Mouse (Mus musculus): ENCODE results near the gene Olfr1316. TPM values are rescaled to one million over a fixed set of nuclear protein-coding genes. Genes with fewer than 3 reads are reported as not detected.

The Olfr1316 gene
- not detected in 2 replicates for polyA plus RNA-seq (2012; ENCODE audit: low replicate concordance)

DNA sequence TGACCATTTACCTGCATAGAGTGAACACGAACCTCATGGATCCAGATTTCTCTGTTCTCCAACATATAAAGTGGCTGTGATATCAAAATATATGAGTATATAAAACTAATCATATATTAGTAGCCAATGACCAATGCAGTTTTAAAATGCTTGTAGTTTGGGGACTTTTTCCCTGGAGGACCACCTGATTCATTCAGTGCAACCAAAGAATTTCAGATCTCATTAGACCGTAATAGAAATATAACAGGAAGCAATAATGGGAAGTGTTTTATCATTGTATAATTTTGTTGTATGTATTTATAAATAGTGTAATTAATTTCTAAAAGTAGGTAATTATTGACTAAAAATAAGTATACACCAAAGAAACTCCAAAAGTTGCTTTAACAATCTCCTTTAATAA, at the start of gene Olfr1316:
Gene Olfr1316, minus strand, starts transcription at position 101 of the 400 bp plus-strand sequence.

DNA sequence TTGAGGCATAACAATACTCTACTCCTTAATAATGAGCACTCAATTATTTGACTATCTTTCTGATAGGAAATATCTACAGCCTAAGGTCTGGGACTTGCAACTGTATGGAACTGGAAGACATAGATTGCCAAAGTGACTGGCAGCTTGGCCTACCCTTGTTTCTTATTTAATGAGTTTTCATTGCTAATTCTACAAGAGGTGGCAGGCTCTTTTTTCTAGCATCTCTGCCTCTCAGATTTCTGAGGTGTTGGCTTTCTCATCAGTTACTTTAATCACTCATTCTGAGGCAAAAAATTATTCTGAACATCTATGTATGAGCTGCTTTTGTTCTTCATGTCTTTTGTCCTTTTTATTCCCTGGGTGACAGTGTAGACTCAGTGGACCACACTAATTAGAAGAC, 19.1 kb upstream of the Olfr1316 start, which contains the start of gene Olfr1318:
Gene Olfr1318, plus strand, starts transcription at position 301 of the 400 bp plus-strand sequence.

DNA sequence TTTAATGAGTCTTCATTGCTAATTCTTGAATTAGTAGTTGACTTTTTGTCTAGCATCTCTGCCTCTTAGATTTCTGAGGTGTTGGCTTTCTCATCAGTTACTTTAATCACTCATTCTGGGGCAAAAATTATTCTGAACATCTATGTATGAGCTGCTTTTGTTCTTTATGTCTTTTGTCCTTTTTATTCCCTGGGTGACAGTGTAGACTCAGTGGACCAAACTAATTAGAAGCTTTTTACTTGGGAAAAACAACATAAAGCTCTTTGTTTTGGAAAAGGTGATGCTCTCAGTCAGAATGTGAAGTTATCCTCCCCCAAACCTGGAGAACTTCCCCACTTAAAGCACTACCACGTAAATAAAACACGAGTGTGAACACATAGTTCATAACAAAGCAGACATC, 5.3 kb upstream of the Olfr1316 start, which contains the start of gene Olfr1317:
Gene Olfr1317, plus strand, starts transcription at position 301 of the 400 bp plus-strand sequence.

DNA sequence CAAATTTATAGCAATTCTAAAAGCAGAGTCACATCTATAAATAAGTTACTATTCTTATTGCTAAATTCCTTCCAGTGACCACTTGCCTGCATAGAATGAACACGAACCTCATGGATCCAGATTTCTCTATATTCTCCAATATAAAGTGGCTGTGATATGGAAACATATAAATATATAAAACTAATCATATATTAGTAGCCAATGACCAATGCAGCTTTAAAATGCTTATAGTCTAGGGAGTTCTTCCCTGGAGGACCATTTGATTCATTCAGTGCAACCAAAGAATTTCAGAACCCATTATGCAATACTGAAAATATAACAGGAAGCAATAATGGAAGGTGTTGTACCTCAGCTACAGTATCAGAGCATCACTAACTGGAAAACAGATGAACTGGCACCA, 19.4 kb downstream of the Olfr1316 start, which contains the start of gene Olfr1315-ps1:
Gene Olfr1315-ps1, minus strand, starts transcription at position 101 of the 400 bp plus-strand sequence.

DNA sequence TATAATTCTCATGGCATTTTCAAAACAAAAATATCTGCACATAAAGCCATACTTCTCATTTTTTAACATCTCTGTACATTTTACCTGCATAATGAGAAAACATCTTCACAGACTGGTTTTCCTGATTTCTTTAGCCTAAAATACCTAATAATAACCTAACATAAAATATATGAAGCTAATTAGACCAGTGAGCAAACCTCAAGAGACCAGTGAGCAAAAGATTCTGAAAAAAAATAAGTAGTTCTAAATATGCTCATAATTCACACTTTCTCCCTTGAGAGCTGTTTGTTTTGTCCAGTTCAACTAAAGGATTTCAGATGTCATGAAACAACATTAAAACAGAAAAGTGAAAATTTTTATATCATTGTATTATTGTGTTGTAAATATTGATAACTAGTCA, 38.1 kb downstream of the Olfr1316 start, which contains the start of gene Olfr1314:
Gene Olfr1314, minus strand, starts transcription at position 101 of the 400 bp plus-strand sequence.

DNA sequence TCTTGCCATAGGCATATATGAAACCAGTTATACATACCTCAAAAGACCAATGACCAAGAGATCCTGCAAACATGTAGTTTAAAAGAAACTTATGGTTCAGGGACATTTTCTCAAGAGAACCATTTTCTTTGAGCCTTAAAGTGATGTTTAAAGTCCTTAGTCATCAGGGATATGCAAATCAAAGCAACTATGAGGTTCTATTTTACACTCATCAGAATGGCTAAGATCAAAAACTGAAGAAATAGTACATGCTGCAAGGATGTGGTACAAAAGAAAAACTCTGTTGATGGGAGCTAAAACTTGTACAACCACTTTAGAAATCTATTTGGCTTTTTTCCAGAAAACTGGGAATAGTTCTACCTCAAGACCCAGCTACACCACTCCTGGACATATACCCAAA, 57.0 kb downstream of the Olfr1316 start, which contains the start of gene Olfr1313:
Gene Olfr1313, minus strand, starts transcription at position 101 of the 400 bp plus-strand sequence.

Other genes with a start within 250 kb of the Olfr1316 start
- gene Olfr1306, start 218.7 kb downstream of the Olfr1316 start, polyA plus RNA-seq (2012; ENCODE audit: low replicate concordance): not detected in 2 replicates
- gene Olfr1307, start 185.5 kb downstream of the Olfr1316 start, polyA plus RNA-seq (2012; ENCODE audit: low replicate concordance): 0.01 TPM in 1 of 2 replicates, not detected in the other
- not detected in 2 replicates for gene Olfr1308, start 170.0 kb downstream of the Olfr1316 start, polyA plus RNA-seq (2012; ENCODE audit: low replicate concordance)
- gene Olfr1309, start 144.7 kb downstream of the Olfr1316 start, polyA plus RNA-seq (2012; ENCODE audit: low replicate concordance): not detected in 2 replicates
- gene Olfr1310, start 122.3 kb downstream of the Olfr1316 start, polyA plus RNA-seq (2012; ENCODE audit: low replicate concordance): not detected in 2 replicates
- not detected in 2 replicates for gene Olfr1311, start 110.6 kb downstream of the Olfr1316 start, polyA plus RNA-seq (2012; ENCODE audit: low replicate concordance)
- gene Olfr1312, start 84.7 kb downstream of the Olfr1316 start, polyA plus RNA-seq (2012; ENCODE audit: low replicate concordance): 0.03 TPM in 1 of 2 replicates, not detected in the other
- gene Olfr1313, start 57.1 kb downstream of the Olfr1316 start, polyA plus RNA-seq (2012; ENCODE audit: low replicate concordance): not detected in 2 replicates
- gene Olfr1314, start 38.2 kb downstream of the Olfr1316 start, polyA plus RNA-seq (2012; ENCODE audit: low replicate concordance): not detected in 2 replicates
- not detected in 2 replicates for gene Olfr1315-ps1, start 19.5 kb downstream of the Olfr1316 start, polyA plus RNA-seq (2012; ENCODE audit: low replicate concordance)
- not detected in 2 replicates for gene Olfr1317, start 5.4 kb upstream of the Olfr1316 start, polyA plus RNA-seq (2012; ENCODE audit: low replicate concordance)
- not detected in 2 replicates for gene Olfr1318, start 19.2 kb upstream of the Olfr1316 start, polyA plus RNA-seq (2012; ENCODE audit: low replicate concordance)
- gene Lpcat4, start 104.5 kb upstream of the Olfr1316 start, polyA plus RNA-seq (2012; ENCODE audit: low replicate concordance): 32.0 and 38.3 TPM in 2 replicates
- not detected in 2 replicates for gene Nutm1, start 124.3 kb upstream of the Olfr1316 start, polyA plus RNA-seq (2012; ENCODE audit: low replicate concordance)
- 71.1 and 91.1 TPM in 2 replicates for gene Nop10, start 126.9 kb upstream of the Olfr1316 start, polyA plus RNA-seq (2012; ENCODE audit: low replicate concordance)
- gene Slc12a6, start 130.8 kb upstream of the Olfr1316 start, polyA plus RNA-seq (2012; ENCODE audit: low replicate concordance): 7.6 and 8.0 TPM in 2 replicates
- gene Gm21985, start 131.3 kb upstream of the Olfr1316 start, polyA plus RNA-seq (2012; ENCODE audit: low replicate concordance): not detected in 2 replicates
- 17.6 and 36.6 TPM in 2 replicates for gene Emc4, start 233.1 kb upstream of the Olfr1316 start, polyA plus RNA-seq (2012; ENCODE audit: low replicate concordance)
- gene Katnbl1, start 244.2 kb upstream of the Olfr1316 start, polyA plus RNA-seq (2012; ENCODE audit: low replicate concordance): 1.7 and 2.7 TPM in 2 replicates

Measured in leukemia stem cell, adult 10-12 weeks (primary cell).